24 mouse cellular contexts compared by ENCODE assay signal in the genomic region with DNA sequence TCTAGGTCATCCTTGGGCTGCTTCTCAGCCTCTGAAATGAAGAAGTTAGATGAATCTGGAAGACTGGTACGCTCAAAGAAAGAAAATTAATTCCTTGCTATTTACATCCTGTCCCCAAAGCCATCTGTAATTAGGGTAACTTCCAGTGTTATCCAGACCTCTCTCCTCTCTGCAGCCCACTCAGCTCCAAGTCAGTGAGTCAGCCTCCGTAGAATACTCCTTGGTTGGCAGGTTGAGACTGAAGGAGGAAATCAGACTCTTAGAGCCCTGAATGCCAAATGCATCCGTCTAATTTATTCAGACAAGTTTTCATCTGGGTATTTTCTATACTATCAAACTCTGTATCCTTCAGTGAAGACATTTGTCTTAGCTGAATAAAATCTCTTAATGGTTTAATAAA.
DNase-seq lines count a peak whose midpoint lies in the region; ATAC-seq lines count a peak whose summit lies in the region.
"Had no signal": no experiment of that assay in that cellular context is flagged by ENCODE, and none has a peak within 500 bp of the region (broad histone marks: within the 10 kb centered on the region; RNA-seq: fewer than 3 reads in every experiment).

No protein-coding gene starts in this region.

- H3K4me3 ChIP-seq in forebrain, embryonic 16.5 days (replicated peaks; ENCODE audit: low read length): no peak overlapping the region

- WGBS in forebrain, embryonic 16.5 days: 77% methylated on average over 3 of the region's 3 CpGs

- H3K9me3 ChIP-seq in forebrain, embryonic 16.5 days (ENCODE audit: control insufficient read depth, low read length): no peaks in the 10 kb centered on the region
- H3K9me3 ChIP-seq: G1E had no signal

- H3K27ac ChIP-seq in forebrain, embryonic 16.5 days (ENCODE audit: low read length): no peak overlapping the region

- H3K4me2 ChIP-seq in forebrain, embryonic 16.5 days (ENCODE audit: low read length): no peak overlapping the region

- H3K36me3 ChIP-seq in forebrain, embryonic 16.5 days (ENCODE audit: control insufficient read depth, insufficient read depth): no peaks in the 10 kb centered on the region
- H3K36me3 ChIP-seq: G1E had no signal

- no peak overlapping the region for H3K9ac ChIP-seq in forebrain, embryonic 16.5 days (replicated peaks; ENCODE audit: low read depth, low read length)

- ATAC-seq in frontal cortex, adult (ENCODE audit: low TSS enrichment): peak; percentile 80
- ATAC-seq in forebrain, embryonic 16.5 days: no peak
- ATAC-seq: activated CD4-positive, CD25-positive, alpha-beta regulatory T cell, adult 4 months; CD4-positive, CD25-positive, alpha-beta regulatory T cell, adult 4 months; Patski had no signal

- no peaks in the 10 kb centered on the region for H3K27me3 ChIP-seq in forebrain, embryonic 16.5 days (replicated peaks; ENCODE audit: control insufficient read depth, insufficient read depth, low read length)
- H3K27me3 ChIP-seq: Patski had no signal

- H3K4me1 ChIP-seq in forebrain, embryonic 16.5 days (replicated peaks; ENCODE audit: control insufficient read depth, insufficient read depth, low read length): peaks cover 8% of the 10 kb centered on the region; the same call in 1 of the 2 replicates

- DNase-seq in frontal cortex, postnatal 36 days (ENCODE audit: low spot score in 2 of 2): no peak
- peak; percentile 57 for DNase-seq in 3T3-L1 (ENCODE audit: low read depth, low spot score)
- DNase-seq in NIH3T3 (ENCODE audit: low read depth): peak; percentile 48
- peak; percentile 64 for DNase-seq in brain, adult 2 months (ENCODE audit: low read depth, low spot score)
- DNase-seq in lung, postnatal 36 days: no peak
- no peak for DNase-seq in heart, adult 8-10 months (ENCODE audit: low spot score)
- DNase-seq: adrenal gland, adult 2 months; adrenal gland, adult 8-10 months; adrenal gland, postnatal 10 days; adrenal gland, postnatal 14 days; adrenal gland, postnatal 25 days; adrenal gland, postnatal 36 days; B cell, adult 2 months; cerebellum, adult 11 months; cerebellum, adult 11-12 months; cerebellum, adult 18-20 months; cerebellum, adult 2 months; cerebellum, adult 8-10 months had no signal

Comparison
In these comparisons a context has a peak if more than half of its experiments do, and no peak if none do; other contexts are left out.
1. DNase-seq: peak in 3T3-L1 (single experiment), NIH3T3 (single experiment) and brain, adult 2 months (single experiment); none in frontal cortex, postnatal 36 days (0 of 2), lung, postnatal 36 days (single experiment) and heart, adult 8-10 months (single experiment).